Mouse (Mus musculus): Measurements from ENCODE around the gene Igfn1. TPM values are rescaled to one million over a fixed set of nuclear protein-coding genes. Genes with fewer than 3 reads are reported as not detected.

Igfn1 gene
- total and polyA plus RNA-seq, 3 experiments = not detected

GRCm38 (mm10) chr1:135918644-135919407, 87.3 kb downstream of the Igfn1 start, which contains the start of gene Pkp1:
Gene Pkp1 (minus strand): TSS chr1:135919207.
- Histone ChIP-seq H3K4me2 (ENCODE audit: insufficient read depth, low read depth, poor library complexity, severe bottlenecking) (no peak within 1 kb of the TSS), H3K4me3 (replicated peaks in 1 of 3; ENCODE audit: low read depth in 2 of 3, low read length in 2 of 3, poor library complexity in 1 of 3) (no peak within 1 kb of the TSS), H3K9me3 (replicated peaks; ENCODE audit: low read length) (peaks cover 3% of the 10 kb centered on the region), H3K9ac (ENCODE audit: insufficient read depth, low read depth) (no peak within 1 kb of the TSS), H3K36me3 (replicated peaks in 1 of 2; ENCODE audit: control insufficient read depth in 1 of 2, insufficient read depth in 1 of 2, low read length in 1 of 2) (no peaks in the 10 kb centered on the region), H3K27me3 (replicated peaks) (peaks cover 64% of the 10 kb centered on the region), H3K27ac (ENCODE audit: insufficient read depth, low read depth) (no peak within 1 kb of the TSS), H3K79me2 (replicated peaks; ENCODE audit: control insufficient read depth, extremely low read depth, insufficient read depth, poor library complexity, severe bottlenecking) (no peaks in the 10 kb centered on the region), H3K4me1 (ENCODE audit: control insufficient read depth in 1 of 2, insufficient read depth in 2 of 2) (peaks cover 2 to 16% of the 10 kb centered on the region in 2 experiments; a peak in 3 of 4 replicates)
- in situ Hi-C loops (cut with MboI; ENCODE audit: low pct_ligation_motif_present, low pct_unique_long_range_greater_than_20kb, low sequenced_read_pairs) (no loop called here), dilution Hi-C loops (cut with MboI; ENCODE audit: extremely low pct_ligation_motif_present, extremely low pct_unique_long_range_greater_than_20kb, low sequenced_read_pairs) (no loop called here)
- TF ChIP-seq E2F4 (IDR thresholded peaks at IDR 0.05; ENCODE audit: insufficient replicate concordance, low read depth, low read length) = no peak
- TF ChIP-seq PAX5 (IDR thresholded peaks at IDR 0.05; ENCODE audit: low read length) = no peak
- TF ChIP-seq ZNF384 (IDR thresholded peaks at IDR 0.05; ENCODE audit: low read depth, low read length) = no peak
- no peak for TF ChIP-seq USF1 (IDR thresholded peaks at IDR 0.05; ENCODE audit: low read depth, low read length)
- TF ChIP-seq SIN3A (IDR thresholded peaks at IDR 0.05; ENCODE audit: low read length) = no peak
- no peak for TF ChIP-seq UBTF (IDR thresholded peaks at IDR 0.05; ENCODE audit: low read depth, low read length)
- no peak for TF ChIP-seq ETS1 (conservative IDR thresholded peaks at IDR 0.05; ENCODE audit: low read depth, low read length)
- no peak for TF ChIP-seq SMC3 (IDR thresholded peaks at IDR 0.05; ENCODE audit: low read depth, low read length)
- TF ChIP-seq CHD2 (IDR thresholded peaks at IDR 0.05; ENCODE audit: low read length) = no peak
- TF ChIP-seq TBP (conservative IDR thresholded peaks at IDR 0.05; ENCODE audit: low read depth, low read length) = no peak
- no peak for TF ChIP-seq MAZ (IDR thresholded peaks at IDR 0.05; ENCODE audit: low read depth, low read length)
- no peak for TF ChIP-seq USF2 (conservative IDR thresholded peaks at IDR 0.05; ENCODE audit: low read depth, low read length)
- TF ChIP-seq HCFC1 (IDR thresholded peaks at IDR 0.05; ENCODE audit: low read depth, low read length) = no peak
- DNase-seq (ENCODE audit: extremely low read depth) = no peak

GRCm38 (mm10) chr1:135917206-135917605, 88.9 kb downstream of the Igfn1 start:
- TF ChIP-seq CTCF (conservative IDR thresholded peaks at IDR 0.05 in 1 of 2, IDR thresholded peaks at IDR 0.05 in 1 of 2; ENCODE audit: low read depth in 2 of 2, low read length in 2 of 2) (no peak), UBTF (IDR thresholded peaks at IDR 0.05; ENCODE audit: low read depth, low read length) (no peak), USF1 (IDR thresholded peaks at IDR 0.05; ENCODE audit: low read depth, low read length) (no peak), MAZ (IDR thresholded peaks at IDR 0.05; ENCODE audit: low read depth, low read length) (no peak), JUND (conservative IDR thresholded peaks at IDR 0.05; ENCODE audit: low read depth, low read length) (no peak), MXI1 (IDR thresholded peaks at IDR 0.05; ENCODE audit: low read depth, low read length) (no peak), IRF4 (IDR thresholded peaks at IDR 0.05; ENCODE audit: low read depth, low read length) (no peak), E2F4 (IDR thresholded peaks at IDR 0.05; ENCODE audit: insufficient replicate concordance, low read depth, low read length) (no peak), SIN3A (IDR thresholded peaks at IDR 0.05; ENCODE audit: low read length) (no peak), POLR2AphosphoS2 (IDR thresholded peaks at IDR 0.05; ENCODE audit: low read depth, low read length) (no peak), NELFE (IDR thresholded peaks at IDR 0.05; ENCODE audit: low read depth, low read length) (no peak), ZC3H11A (IDR thresholded peaks at IDR 0.05; ENCODE audit: low read depth, low read length) (no peak), ZNF384 (IDR thresholded peaks at IDR 0.05; ENCODE audit: low read depth, low read length) (no peak), ELF1 (IDR thresholded peaks at IDR 0.05; ENCODE audit: low read depth, low read length) (no peak), POLR2A (IDR thresholded peaks at IDR 0.05; ENCODE audit: low read depth, low read length) (no peak), RCOR1 (conservative IDR thresholded peaks at IDR 0.05; ENCODE audit: low read depth, low read length) (no peak), TCF12 (IDR thresholded peaks at IDR 0.05; ENCODE audit: low read depth, low read length) (no peak), RAD21 (IDR thresholded peaks at IDR 0.05; ENCODE audit: low read depth, low read length) (no peak), CHD2 (IDR thresholded peaks at IDR 0.05; ENCODE audit: low read length) (no peak)
- in situ Hi-C loops (cut with MboI; ENCODE audit: low pct_ligation_motif_present, low pct_unique_long_range_greater_than_20kb, low sequenced_read_pairs) = no loop called here
- Histone ChIP-seq H3K9ac (ENCODE audit: insufficient read depth, low read depth) (no peak overlapping the region), H3K36me3 (replicated peaks in 1 of 2; ENCODE audit: control insufficient read depth in 1 of 2, insufficient read depth in 1 of 2, low read length in 1 of 2) (no peaks in the 10 kb centered on the region), H3K27ac (ENCODE audit: insufficient read depth, low read depth) (no peak overlapping the region), H3K4me1 (ENCODE audit: control insufficient read depth in 1 of 2, insufficient read depth in 2 of 2) (peaks cover 2 to 16% of the 10 kb centered on the region in 2 experiments; a peak in 3 of 4 replicates), H3K4me2 (ENCODE audit: insufficient read depth, low read depth, poor library complexity, severe bottlenecking) (no peak overlapping the region), H3K27me3 (replicated peaks) (peaks cover 60% of the 10 kb centered on the region), H3K9me3 (replicated peaks; ENCODE audit: low read length) (peaks cover 3% of the 10 kb centered on the region), H3K4me3 (replicated peaks in 1 of 3; ENCODE audit: low read depth in 2 of 3, low read length in 2 of 3, poor library complexity in 1 of 3) (no peak overlapping the region), H3K79me2 (replicated peaks; ENCODE audit: control insufficient read depth, extremely low read depth, insufficient read depth, poor library complexity, severe bottlenecking) (no peaks in the 10 kb centered on the region)
- dilution Hi-C loops (cut with MboI; ENCODE audit: extremely low pct_ligation_motif_present, extremely low pct_unique_long_range_greater_than_20kb, low sequenced_read_pairs) = no loop called here
- no peak for DNase-seq (ENCODE audit: extremely low read depth)

All from CH12.LX (cell line).